Mouse (Mus musculus) B cell, adult 2 months (primary cell): ENCODE data around the gene Cmip.

ENCODE experiments used
- DNase-seq, 2 experiments: peaks; one replicate each; pipeline ENCODE4 v3.0.0; 2022

Gene Cmip

DNA sequence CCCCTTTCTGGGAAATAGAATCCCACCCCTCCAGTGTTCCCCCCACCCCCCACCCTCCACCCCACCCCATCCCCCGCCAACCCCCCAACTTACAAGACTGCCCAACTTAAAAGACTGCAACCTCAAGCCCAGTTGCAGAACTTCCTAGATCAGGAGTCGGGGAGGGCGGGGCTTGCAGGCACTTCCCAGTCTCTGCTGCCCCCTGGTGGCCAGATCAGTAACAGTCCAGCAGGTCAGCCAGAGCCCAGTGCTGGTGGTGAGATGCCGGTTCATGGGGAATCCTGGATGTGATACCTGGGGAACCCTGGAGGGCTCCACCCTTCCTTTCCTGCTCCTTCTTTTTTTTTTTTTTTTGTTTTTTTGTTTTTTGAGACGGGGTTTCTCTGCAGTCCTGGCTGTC, 218.1 kb downstream of the Cmip start:
- DNase-seq, result peak; percentile 96 to 97

DNA sequence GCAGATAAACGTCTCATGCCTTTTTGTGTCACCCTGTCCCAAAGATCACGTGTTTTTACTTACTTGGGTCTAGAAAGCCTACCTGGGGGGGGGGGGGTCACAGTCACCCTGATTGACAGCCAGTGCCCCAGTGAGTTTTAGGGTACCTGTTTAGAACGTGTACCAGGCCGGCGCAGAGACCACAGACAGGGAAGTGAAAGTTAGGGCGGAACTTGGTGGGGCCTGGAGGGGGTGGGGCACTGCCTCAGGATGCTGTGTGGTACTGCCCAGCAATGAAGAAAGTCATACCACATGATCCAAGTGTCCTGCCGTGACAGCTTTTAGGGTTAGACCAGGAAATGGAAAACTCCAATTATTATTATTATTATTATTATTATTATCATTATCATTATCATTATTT, 219.0 kb downstream of the Cmip start:
- peak; percentile 92 to 95 for DNase-seq

DNA sequence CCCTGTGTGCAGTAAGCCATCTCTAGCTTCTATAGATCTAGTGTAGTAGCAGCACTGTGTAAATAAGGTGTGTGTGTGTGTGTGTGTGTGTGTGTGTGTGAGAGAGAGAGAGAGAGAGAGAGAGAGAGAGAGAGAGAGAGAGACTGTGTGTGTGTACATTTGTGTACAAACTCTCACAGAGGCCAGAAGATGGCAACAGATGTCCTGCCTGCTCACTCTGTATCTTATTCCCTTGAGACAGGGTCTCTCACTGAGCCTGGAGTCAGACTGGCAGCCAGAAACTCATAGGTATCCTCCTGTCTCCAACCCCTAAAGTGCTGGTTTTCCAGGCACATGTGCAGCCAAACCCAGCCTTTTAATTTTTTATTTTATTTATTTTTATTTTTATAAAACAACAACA, 221.2 kb downstream of the Cmip start:
- DNase-seq, result no peak

DNA sequence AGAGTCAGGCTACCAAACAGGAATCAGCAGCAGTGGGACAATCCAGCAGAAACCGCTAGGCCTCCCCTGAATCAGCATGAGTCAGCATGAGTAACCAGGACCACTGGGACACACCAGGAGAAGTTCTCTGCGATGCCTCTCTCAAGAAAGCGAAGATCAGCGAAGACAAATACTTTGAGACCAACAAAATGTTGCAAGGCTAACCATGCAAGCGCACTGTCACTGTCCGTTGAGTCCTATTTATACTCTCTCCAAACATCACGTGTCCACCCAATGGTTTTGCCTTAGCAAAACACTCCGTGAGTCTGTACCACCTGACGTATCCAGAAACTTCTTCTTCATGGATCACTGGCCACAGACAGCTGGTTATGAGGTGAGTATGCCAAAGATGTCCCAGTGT, 223.1 kb downstream of the Cmip start:
- no peak for DNase-seq

DNA sequence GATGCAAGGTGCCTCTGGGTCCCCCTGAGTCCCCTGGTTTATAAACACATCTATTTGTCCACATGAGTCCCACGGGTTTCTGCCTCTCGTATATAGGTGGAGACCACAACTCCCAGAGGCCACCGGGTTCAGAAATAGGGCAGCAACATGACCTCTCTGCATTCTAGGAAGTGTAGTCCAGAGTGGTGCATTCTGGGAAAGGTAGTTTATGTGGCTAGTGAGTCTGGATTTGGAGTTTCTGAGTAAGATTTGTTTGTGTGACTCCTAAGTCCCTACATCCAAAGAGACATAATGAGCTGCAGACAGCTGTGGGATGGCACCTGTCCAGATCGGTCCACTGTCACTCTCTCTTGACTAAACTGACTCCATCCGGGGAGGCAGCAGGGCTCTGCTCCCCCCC, 223.7 kb downstream of the Cmip start:
- DNase-seq, result peak; percentile 56 to 63

DNA sequence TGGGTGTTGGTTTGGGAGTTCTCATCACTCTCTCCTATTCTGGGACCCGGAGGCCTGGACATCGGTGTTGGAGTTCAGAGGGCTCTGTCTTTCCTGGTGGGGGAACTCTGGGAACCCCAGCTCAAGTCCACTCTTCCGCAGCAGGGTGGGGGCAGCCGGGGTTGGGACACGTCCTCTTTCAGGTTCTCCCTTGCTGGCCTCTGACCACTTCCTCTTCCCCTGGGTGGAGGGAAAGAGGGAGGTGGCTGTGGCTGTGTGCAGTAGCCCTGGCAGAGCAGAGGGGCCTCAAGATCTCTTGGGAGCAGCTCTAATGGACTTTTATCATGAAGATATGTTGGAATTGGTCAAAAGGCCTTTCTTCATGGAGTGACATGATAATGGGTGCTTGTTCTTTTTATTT, 225.0 kb downstream of the Cmip start:
- DNase-seq, result peak; percentile 60 to 65

DNA sequence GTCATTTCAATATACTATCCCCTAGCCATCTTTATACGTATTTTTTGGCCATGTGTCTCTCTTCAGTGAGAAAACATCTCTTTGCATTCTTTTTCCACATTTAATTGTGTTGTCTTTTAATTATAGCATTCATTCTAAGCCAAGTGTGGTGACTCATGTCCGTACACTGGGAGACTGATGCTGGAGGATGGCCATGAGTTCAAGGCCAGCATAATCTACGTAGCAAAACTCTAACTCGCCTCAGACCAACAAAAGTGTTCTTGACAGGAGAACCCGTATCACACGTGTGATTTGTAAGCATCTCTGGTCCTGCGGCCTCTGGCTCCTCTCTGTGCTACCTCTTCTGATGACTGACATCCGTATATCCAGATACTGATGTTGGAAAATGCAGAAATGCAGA, 227.9 kb downstream of the Cmip start:
- DNase-seq, result no peak

DNA sequence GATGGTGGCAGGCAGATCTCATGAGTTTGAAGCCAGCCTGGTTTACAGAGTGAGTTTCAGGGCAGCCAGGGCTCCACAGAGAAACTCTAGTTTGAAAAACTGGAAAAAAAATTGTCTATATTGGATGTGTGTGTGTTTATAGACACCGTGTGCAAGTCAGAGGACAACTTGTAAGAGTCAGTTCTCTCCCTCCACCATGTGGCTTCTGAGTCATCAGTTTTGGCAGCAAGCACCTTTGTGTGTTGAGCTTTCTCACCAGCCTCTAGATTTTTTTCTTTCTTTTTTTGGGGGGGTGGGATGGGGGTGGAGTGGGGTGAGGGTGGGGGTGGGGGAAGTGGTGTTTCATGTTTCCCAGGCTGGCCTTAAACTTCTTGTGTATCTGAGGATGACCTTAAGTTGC, 228.5 kb downstream of the Cmip start:
- DNase-seq, result no peak

DNA sequence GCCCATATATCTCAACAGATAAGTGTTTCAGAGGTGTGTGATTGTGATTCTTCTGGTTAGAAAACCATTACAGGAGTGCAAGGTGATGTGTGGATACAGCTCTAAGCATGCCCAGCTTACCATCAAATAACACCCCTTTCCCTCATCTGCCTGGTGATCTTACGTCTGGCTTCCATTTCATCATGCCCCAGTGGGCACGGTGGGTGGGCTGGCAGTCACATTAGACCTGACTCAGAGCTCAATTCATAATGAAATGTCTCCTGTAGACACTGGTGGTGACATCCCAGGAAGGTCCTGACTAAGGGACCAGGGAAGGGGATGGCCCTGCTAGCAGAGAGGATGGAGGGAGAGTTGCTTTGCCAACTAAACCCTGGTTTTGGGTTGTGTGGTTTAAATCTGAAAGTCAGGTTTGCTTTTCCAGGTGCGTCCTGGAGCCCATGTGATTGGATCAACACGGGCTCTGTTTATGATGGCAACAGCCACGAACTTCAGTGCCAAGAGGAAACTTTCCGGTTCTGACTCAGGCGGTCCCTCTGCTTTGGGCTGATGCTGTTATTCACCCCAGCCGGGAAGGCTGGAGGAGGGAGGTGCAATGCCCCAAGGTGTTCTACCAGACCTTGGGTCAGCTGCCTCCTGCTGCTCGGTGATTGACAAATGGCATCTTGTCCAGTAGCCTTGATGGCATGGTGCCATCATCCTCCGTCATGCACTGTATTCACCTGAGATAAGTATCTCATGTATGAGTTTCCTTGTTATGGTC, 231.6 kb downstream of the Cmip start:
- DNase-seq, result no peak

DNA sequence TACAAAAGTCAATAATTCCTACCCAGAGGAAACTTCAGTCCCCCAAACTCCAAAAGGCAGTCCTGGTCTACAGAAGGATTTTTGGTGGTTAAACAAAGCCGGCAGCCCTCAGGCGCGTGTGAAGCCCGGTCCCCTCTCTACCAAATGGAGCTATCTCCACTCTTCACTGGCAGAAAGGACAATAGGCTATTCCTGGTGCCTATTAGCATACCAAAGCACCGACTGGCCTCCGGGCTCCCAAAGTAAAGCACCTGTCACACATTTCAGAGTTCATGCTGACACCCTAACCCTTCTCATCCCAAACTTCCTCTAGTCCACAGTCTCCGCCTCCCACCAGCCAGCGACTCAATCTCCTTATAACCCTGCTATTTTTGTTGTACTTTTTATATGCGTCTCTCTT, 236.7 kb downstream of the Cmip start:
- no peak for DNase-seq

DNA sequence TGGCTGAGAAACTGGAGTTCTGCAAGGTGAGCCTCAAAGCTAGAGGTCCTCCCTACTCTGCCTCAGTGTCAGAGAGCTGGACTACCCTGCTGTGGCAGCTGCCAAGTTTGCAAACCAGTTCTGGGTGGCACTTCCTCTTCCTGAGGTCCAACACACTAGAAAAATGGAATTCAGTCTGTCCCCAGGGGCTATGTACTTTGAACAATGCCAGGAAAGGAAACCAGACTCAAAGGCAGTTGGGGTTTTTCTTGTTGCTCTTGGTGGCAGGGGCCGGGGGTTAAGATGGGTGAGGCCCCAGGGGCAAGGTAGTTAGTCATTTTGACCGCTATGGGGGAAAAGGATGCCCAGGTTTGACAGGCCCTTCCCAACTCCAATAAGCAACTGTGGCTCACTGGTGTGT, 238.0 kb downstream of the Cmip start:
- DNase-seq, result peak in 1 of 2 experiments; percentile 30

DNA sequence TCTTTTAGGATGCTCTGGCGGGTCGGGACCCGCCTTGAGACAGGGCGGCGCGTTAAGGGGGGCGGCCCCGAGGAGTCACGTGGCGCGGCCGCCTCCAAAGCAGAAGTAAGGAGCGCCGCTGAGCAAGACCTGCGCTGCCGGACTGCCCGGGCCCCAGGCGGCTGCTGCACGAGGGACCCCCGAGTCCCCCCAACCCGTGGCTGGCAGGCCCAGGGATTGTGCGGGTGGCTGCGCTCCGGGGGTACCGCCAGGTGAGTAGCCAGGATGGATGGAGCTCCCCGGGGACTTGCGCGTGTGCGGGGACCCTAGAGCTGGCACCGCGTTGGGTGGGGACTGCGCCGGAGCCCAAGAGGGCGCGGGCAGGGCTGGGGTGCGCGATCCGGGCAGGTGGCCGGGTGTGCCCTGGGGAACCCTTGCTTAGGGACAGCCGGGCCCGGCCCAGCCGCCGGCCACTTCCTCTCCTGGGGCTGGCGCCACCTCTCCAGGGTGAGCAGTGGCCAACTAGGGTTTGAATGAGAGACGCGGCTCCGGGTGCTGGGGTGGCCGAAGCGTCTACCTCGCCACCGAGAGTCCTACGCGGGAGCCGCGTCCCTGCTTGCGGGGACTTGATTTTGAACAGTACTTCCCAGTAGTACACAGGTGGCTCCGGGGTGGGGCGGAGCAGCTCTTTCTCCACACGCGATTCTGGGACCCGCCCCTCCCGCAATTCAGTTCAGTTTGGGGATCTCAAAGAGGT, 241.5 kb downstream of the Cmip start, which contains the start of gene Plcg2:
Gene Plcg2 (plus strand): TSS at position 113 of the 736 bp plus-strand sequence.
- peak; percentile 84 to 85 for DNase-seq

DNA sequence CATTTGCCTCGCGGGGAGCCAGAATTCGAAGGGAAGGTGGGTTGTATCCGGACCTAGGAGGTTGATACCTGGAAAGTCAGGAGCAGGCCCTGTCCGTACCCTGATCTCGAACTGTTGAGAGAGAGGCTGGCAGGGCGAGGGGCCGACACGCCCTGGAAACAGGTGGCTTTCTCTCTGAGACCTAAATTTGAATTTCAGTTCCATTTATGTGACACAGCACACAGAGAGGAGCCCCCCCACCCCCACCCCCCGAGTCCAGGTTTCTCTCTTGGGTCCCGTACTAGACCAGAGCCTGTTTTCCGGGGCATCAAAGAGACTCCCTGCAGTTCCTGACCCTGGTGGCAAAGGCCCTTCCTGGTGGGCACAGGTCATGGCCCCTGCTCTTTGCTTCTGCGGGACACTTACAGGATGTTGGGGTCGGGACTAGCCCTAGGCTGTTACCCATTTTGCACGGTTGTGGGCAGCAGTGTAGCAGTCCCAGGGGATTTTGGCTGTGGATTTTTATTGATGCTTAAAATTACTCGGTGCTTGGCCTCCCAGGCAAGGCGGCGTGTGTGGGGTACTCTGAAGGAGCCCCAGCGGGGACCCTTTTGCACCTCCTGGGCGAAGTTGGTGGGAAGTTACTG, 242.2 kb downstream of the Cmip start:
- DNase-seq, result peak; percentile 58 to 63

DNA sequence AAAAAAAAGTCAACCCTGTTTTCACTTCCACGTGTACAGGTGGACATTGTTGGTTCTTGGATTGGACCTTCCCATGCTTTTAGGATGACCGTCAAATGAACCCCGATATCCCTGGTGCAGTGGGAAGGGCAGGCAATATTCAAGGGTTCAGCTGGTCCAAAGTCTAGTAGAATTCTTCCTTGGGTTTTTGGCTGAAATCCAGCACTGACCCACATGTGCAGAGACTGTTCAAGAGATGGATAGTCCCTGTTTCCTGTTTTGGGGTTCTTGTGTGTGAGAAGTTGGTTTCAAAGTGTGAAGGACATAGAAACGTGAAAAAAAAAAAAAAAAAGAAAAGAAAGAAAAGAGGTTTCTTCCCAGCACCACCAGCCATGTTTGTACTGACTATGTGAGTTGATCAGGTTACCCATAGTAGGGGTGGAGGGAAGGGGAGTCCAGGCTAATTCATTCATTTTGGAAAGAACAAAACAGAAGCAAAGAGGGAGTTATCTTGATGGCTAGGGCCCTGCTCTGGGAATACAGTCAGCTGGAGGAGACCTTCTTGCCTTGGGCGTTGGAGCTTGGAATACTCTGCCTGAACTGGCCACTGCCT, 243.5 kb downstream of the Cmip start:
- no peak for DNase-seq

DNA sequence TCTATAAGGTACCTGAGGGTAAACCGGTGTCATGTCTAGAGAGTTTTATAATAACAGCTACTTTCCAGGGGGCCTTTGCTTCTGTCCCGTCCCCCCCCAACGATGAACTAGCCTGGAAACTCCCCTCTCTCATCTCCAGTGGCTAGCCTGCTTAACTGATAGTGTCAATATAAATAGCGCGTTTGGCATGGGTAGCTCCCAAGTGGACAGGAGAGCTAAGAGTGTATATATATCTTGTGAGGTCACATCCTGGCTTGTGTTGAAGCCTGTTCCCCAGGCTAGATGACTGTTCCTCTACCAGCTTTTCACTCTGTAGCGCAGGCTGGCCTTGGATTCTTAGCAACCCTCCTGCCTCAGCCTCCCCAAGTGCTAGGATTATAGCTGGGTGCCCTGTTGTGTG, 244.5 kb downstream of the Cmip start:
- DNase-seq, result no peak

DNA sequence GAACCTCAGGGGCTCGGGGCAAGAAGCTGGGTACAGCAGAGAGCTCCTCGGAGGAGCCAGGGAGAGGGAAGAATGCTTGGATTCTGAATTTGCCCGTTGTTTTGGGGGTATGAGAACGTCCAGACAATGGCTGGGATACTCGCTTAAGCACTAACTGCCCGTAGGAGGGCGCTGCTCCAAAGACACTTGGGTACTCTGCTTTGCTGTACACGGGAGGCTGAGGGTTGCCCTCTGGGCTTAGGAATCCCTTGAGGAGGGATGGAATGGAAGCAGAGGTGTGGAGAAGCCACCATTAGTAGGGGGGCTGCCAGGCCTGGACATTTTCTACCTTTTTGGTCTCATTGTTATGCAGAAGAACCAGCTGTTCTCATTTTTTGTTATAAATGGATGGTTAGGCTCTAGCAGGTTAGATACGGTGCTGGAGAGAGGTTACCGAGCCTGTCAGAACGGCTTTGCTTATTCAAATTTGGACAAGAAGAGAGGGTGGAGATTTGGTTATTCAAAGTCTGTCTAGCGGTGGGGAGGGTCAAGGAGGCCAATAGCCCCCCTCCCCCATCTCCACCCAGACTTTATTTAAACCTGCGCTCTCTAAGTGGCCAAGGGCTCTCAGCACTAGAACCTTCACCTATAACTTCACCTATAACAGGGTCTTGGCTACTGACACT, 246.7 kb downstream of the Cmip start:
- no peak for DNase-seq

DNA sequence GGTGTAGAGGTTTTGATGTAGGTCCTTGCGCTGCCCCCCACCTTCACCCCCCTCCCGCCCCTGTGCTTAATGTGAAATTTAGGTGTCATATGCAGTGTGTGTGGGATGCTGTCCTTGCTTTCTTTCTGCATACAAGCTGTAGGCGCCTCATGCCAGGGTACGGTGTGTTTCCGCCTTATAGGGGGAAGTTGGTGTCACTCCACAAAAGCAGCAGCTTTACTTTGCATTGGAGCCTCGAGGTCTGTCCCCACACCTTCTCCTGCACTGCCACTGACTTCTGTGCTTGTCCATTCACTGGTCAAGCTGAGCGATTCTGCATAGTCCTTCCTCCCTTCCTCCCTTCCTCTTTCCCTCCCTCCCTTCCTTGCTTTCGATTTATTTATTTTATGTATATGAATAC, 250.8 kb downstream of the Cmip start:
- DNase-seq, result no peak
